Mouse (Mus musculus) monocyte, adult 2 months (primary cell): ENCODE data around the gene Pik3c2a.

ENCODE experiments used
- DNase-seq, 2 experiments: peaks; one replicate each; pipeline ENCODE4 v3.0.0; 2022; ENCODE audit warnings: low spot score in 2 of 2, low read depth in 1 of 2

Gene Pik3c2a

GRCm38 (mm10) chr7:116443004-116443696 lies at the start of gene Pik3c2a:
TSS of gene Pik3c2a (minus strand) at chr7:116443449.
- peak; percentile 60 to 86 for DNase-seq

GRCm38 (mm10) chr7:116491113-116491512 lies 47.9 kb upstream of the Pik3c2a start:
- no peak for DNase-seq

- DNase-seq, result no peak
Observed at GRCm38 (mm10) chr7:116485062-116485601, 41.9 kb upstream of the Pik3c2a start.

- DNase-seq, result no peak
Observed at GRCm38 (mm10) chr7:116484213-116484612, 41.0 kb upstream of the Pik3c2a start.

- no peak for DNase-seq
Observed at GRCm38 (mm10) chr7:116483782-116484181, 40.5 kb upstream of the Pik3c2a start.

- no peak for DNase-seq
Observed at GRCm38 (mm10) chr7:116483106-116483505, 39.9 kb upstream of the Pik3c2a start.

GRCm38 (mm10) chr7:116476264-116476663 lies 33.0 kb upstream of the Pik3c2a start:
- peak; percentile 3 to 12 for DNase-seq

- DNase-seq, result no peak
Observed at GRCm38 (mm10) chr7:116475836-116476235, 32.6 kb upstream of the Pik3c2a start.

GRCm38 (mm10) chr7:116462114-116462513 lies 18.9 kb upstream of the Pik3c2a start:
- no peak for DNase-seq

GRCm38 (mm10) chr7:116458985-116459441 lies 15.8 kb upstream of the Pik3c2a start:
- peak; percentile 6 to 36 for DNase-seq

- no peak for DNase-seq
Observed at GRCm38 (mm10) chr7:116457391-116457790, 14.1 kb upstream of the Pik3c2a start.

GRCm38 (mm10) chr7:116456964-116457363 lies 13.7 kb upstream of the Pik3c2a start:
- no peak for DNase-seq

- peak; percentile 46 to 61 for DNase-seq
Observed at GRCm38 (mm10) chr7:116446645-116447044, 3.4 kb upstream of the Pik3c2a start.

GRCm38 (mm10) chr7:116444326-116444809 lies 1.1 kb upstream of the Pik3c2a start:
- DNase-seq, result no peak

GRCm38 (mm10) chr7:116443697-116444325 lies 562 bp upstream of the Pik3c2a start:
- DNase-seq, result no peak

- no peak for DNase-seq
Observed at GRCm38 (mm10) chr7:116442226-116442625, 1.0 kb downstream of the Pik3c2a start.

GRCm38 (mm10) chr7:116441346-116441745 lies 1.9 kb downstream of the Pik3c2a start:
- no peak for DNase-seq

GRCm38 (mm10) chr7:116431661-116432060 lies 11.6 kb downstream of the Pik3c2a start:
- DNase-seq, result no peak

- DNase-seq, result no peak
Observed at GRCm38 (mm10) chr7:116430926-116431325, 12.3 kb downstream of the Pik3c2a start.

- DNase-seq, result no peak
Observed at GRCm38 (mm10) chr7:116427206-116427605, 16.0 kb downstream of the Pik3c2a start.

GRCm38 (mm10) chr7:116425771-116426170 lies 17.5 kb downstream of the Pik3c2a start:
- DNase-seq, result no peak

GRCm38 (mm10) chr7:116421081-116421480 lies 22.2 kb downstream of the Pik3c2a start:
- no peak for DNase-seq
